Mouse (Mus musculus): ENCODE measurements around the gene Gm20661. TPM values are rescaled to one million over a fixed set of nuclear protein-coding genes. Genes with fewer than 3 reads are reported as not detected.

Gene Gm20661
- 1.5 TPM for polyA plus RNA-seq (2014; fragmentation: Illumina TruSeq; extraction: RNeasy Lipid Tissue Mini Kit (QIAGEN cat#74804); ENCODE audit: low read depth, low replicate concordance)

DNA sequence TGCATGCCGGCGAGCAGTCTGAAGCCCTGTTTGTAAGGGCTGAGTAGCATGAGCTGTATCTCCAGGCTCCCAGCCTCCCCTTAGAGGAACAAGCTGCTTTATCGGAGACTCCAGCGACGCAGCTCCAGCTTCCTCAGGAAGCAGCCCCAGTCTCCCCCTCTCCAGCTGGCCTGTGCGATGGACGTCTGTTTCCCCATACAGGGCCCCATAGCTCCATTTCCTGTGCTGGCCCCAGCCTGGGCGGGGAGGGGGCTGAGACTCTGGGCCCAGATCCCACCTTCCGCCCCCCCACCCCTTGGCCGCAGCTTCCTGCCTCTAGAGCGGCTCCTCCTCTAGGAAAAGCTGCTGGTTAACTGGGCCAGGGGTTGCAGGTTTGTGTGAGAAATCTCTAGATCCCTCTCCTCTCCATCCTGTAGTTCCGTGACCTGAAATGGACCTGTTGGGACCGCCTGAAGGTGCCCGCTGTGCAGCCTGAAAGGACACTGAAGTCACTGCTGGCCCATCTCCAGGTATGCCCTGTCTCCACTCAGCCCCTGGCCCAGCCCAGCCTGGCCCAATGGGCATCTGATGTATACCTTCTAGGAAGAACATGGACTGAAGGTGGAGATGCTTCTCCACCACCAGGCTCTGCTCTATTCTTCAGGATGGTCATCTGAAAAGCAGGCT, at the start of gene Gm20661:
Gene Gm20661 (plus strand): TSS at position 378 of the 666 bp plus-strand sequence.

GRCm38 (mm10) chr9:107935374-107935773, 47.5 kb upstream of the Gm20661 start, which contains the start of gene Camkv:
Camkv (plus strand) TSS chr9:107935674.

GRCm38 (mm10) chr9:107949922-107950235, 33.0 kb upstream of the Gm20661 start, which contains the start of gene Traip:
Traip (plus strand) TSS chr9:107950136.

DNA sequence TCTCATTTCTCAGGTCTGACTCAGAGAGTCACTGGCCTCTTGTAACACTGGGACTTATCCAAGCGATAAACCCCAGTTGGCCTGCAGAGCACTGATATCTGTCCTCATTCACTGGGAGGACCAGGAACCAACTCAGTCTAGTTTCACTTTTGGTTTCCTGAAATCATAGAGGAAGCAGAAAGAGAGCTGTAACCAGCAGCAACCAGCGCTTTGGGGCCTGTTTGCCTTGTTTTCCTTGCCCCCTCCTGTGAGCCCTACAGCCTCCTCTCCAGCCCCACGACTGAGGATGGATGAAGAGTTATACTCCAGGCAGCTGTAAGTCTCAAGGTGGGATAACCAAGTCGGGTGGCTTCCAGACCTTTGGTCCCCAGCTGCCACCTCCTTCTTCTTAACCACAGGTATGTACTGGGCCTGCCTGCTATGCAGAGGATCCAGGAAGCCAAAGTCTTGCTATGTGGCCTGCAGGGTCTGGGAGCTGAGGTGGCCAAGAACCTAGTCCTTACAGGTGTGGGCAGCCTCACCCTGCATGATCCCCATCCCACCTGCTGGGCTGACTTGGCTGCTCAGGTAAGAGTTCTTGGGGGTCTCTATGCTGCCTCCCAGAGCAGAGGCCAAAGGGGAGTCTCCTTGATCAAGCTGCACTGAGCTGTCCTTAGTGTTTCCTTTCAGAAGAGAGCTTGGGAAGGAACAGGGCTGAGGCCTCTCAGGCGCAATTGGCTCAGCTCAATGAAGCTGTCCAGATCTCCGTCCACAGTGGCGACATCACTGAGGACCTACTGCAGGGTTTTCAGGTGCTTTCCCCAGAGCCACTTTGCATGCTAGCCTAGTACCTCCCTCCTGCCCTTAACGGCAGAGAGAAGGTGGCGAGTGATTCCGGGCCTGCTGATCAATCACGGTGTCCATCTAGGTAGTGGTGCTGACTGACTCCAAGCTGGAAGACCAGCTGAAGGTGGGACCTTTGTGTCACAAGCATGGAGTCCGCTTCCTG, 7.2 kb upstream of the Gm20661 start, which contains the start of gene Uba7:
Gene Uba7 (plus strand): TSS at position 107 of the 988 bp plus-strand sequence.

GRCm38 (mm10) chr9:107985131-107986119, 2.6 kb downstream of the Gm20661 start, which contains the start of gene Inka1:
Inka1 (minus strand) TSS chr9:107985879.

GRCm38 (mm10) chr9:107992197-107992596, 9.3 kb downstream of the Gm20661 start, which contains the start of gene Cdhr4:
Cdhr4 (plus strand) TSS chr9:107992497.

DNA sequence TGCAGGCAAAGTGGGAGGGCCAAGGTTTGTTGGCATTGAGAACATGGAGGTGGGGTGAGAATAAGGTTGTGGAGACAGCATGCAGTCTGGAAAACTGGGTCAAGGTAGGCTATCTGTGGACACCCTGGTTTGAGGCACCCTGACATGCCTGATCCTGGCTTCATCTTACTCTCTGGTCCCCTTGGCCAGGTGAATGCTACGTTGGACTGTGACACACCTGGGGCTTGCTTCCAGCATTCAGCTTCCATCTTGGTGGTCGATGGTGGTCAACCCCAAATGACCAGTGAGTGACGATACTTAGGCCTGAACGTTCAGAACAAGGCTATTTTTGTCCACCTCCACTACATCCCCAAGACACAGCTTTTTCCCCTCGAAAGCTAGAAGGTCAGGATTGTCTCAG, 13.2 kb downstream of the Gm20661 start, which contains the start of gene Gm20662:
Gene Gm20662 (plus strand): TSS at position 301 of the 400 bp plus-strand sequence.

DNA sequence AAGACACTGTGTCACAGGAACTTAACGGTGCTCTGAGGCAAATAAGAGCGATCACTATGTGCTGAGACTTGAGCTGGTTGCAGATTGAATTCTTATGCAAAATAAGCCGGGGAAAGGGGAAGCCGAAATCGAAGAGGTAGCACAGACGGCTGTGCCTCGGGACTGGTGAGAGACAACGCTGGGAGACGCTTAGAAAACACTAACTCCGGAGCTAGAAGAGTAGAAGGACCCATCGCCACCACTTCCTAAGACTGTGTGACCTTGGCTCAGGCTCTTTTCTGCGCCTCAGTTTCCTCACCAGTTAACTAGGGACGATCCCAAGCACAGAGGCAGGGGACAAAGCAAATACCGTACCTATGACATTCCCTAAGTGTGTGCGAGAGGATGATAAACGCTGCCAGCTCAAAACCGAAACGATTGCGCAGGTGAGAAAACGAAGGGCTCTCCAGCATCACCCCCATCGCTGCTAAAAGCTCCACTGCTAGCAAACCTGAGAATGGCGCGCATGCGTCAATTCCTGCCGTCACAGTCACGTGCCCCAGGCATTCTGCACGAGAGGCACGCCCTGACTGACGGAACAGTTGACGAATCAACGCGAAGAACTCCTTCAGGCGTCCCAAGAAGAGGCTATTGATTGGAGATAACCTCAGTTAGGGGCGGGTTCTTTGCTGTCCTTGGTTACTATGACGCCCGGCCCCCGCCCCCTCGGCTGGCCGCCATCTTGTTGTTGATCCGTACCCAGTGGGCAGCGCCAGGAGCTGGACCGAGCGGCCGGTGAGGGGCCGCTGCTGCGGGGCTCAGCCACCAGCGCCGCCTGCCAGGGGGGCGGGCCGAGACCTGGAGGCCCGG, 19.3 kb downstream of the Gm20661 start, which contains the start of gene Ip6k1:
Gene Ip6k1 (plus strand): TSS at position 580 of the 849 bp plus-strand sequence.

Other genes starting within 250 kb of the Gm20661 start
- gene Rbm5, start 212.1 kb upstream of the Gm20661 start, polyA plus RNA-seq (2014; fragmentation: Illumina TruSeq; extraction: RNeasy Lipid Tissue Mini Kit (QIAGEN cat#74804); ENCODE audit: low read depth, low replicate concordance): 101 TPM
- 49.4 TPM for gene Rbm6, start 109.8 kb upstream of the Gm20661 start, polyA plus RNA-seq (2014; fragmentation: Illumina TruSeq; extraction: RNeasy Lipid Tissue Mini Kit (QIAGEN cat#74804); ENCODE audit: low read depth, low replicate concordance)
- 14.8 TPM for gene Mon1a, start 94.9 kb upstream of the Gm20661 start, polyA plus RNA-seq (2014; fragmentation: Illumina TruSeq; extraction: RNeasy Lipid Tissue Mini Kit (QIAGEN cat#74804); ENCODE audit: low read depth, low replicate concordance)
- 10.8 TPM for gene Mst1r, start 76.2 kb upstream of the Gm20661 start, polyA plus RNA-seq (2014; fragmentation: Illumina TruSeq; extraction: RNeasy Lipid Tissue Mini Kit (QIAGEN cat#74804); ENCODE audit: low read depth, low replicate concordance)
- 5.8 TPM for gene Actl11, start 54.6 kb upstream of the Gm20661 start, polyA plus RNA-seq (2014; fragmentation: Illumina TruSeq; extraction: RNeasy Lipid Tissue Mini Kit (QIAGEN cat#74804); ENCODE audit: low read depth, low replicate concordance)
- gene Camkv, start 47.4 kb upstream of the Gm20661 start, polyA plus RNA-seq (2014; fragmentation: Illumina TruSeq; extraction: RNeasy Lipid Tissue Mini Kit (QIAGEN cat#74804); ENCODE audit: low read depth, low replicate concordance): 0.51 TPM
- 1.1 TPM for gene Traip, start 32.9 kb upstream of the Gm20661 start, polyA plus RNA-seq (2014; fragmentation: Illumina TruSeq; extraction: RNeasy Lipid Tissue Mini Kit (QIAGEN cat#74804); ENCODE audit: low read depth, low replicate concordance)
- 30.8 TPM for gene Uba7, start 7.6 kb upstream of the Gm20661 start, polyA plus RNA-seq (2014; fragmentation: Illumina TruSeq; extraction: RNeasy Lipid Tissue Mini Kit (QIAGEN cat#74804); ENCODE audit: low read depth, low replicate concordance)
- 7.1 TPM for gene Inka1, start 2.8 kb downstream of the Gm20661 start, polyA plus RNA-seq (2014; fragmentation: Illumina TruSeq; extraction: RNeasy Lipid Tissue Mini Kit (QIAGEN cat#74804); ENCODE audit: low read depth, low replicate concordance)
- gene Cdhr4, start 9.4 kb downstream of the Gm20661 start, polyA plus RNA-seq (2014; fragmentation: Illumina TruSeq; extraction: RNeasy Lipid Tissue Mini Kit (QIAGEN cat#74804); ENCODE audit: low read depth, low replicate concordance): 13.2 TPM
- 1.5 TPM for gene Gm20662, start 13.3 kb downstream of the Gm20661 start, polyA plus RNA-seq (2014; fragmentation: Illumina TruSeq; extraction: RNeasy Lipid Tissue Mini Kit (QIAGEN cat#74804); ENCODE audit: low read depth, low replicate concordance)
- gene Ip6k1, start 19.4 kb downstream of the Gm20661 start, polyA plus RNA-seq (2014; fragmentation: Illumina TruSeq; extraction: RNeasy Lipid Tissue Mini Kit (QIAGEN cat#74804); ENCODE audit: low read depth, low replicate concordance): 73.8 TPM
- gene Gmppb, start 66.2 kb downstream of the Gm20661 start, polyA plus RNA-seq (2014; fragmentation: Illumina TruSeq; extraction: RNeasy Lipid Tissue Mini Kit (QIAGEN cat#74804); ENCODE audit: low read depth, low replicate concordance): 51.6 TPM
- 4.1 TPM for gene Amigo3, start 70.1 kb downstream of the Gm20661 start, polyA plus RNA-seq (2014; fragmentation: Illumina TruSeq; extraction: RNeasy Lipid Tissue Mini Kit (QIAGEN cat#74804); ENCODE audit: low read depth, low replicate concordance)
- 0.15 TPM for gene Mst1, start 97.4 kb downstream of the Gm20661 start, polyA plus RNA-seq (2014; fragmentation: Illumina TruSeq; extraction: RNeasy Lipid Tissue Mini Kit (QIAGEN cat#74804); ENCODE audit: low read depth, low replicate concordance)
- 44.0 TPM for gene Rnf123, start 100.3 kb downstream of the Gm20661 start, polyA plus RNA-seq (2014; fragmentation: Illumina TruSeq; extraction: RNeasy Lipid Tissue Mini Kit (QIAGEN cat#74804); ENCODE audit: low read depth, low replicate concordance)
- gene Apeh, start 111.5 kb downstream of the Gm20661 start, polyA plus RNA-seq (2014; fragmentation: Illumina TruSeq; extraction: RNeasy Lipid Tissue Mini Kit (QIAGEN cat#74804); ENCODE audit: low read depth, low replicate concordance): 51.9 TPM
- gene Bsn, start 207.3 kb downstream of the Gm20661 start, polyA plus RNA-seq (2014; fragmentation: Illumina TruSeq; extraction: RNeasy Lipid Tissue Mini Kit (QIAGEN cat#74804); ENCODE audit: low read depth, low replicate concordance): 1.1 TPM

Measured in adipose tissue, adult 10 weeks (tissue).